Mouse (Mus musculus) small intestine, adult 2 months (tissue): ENCODE data around the gene Ccdc158. TPM values are rescaled to one million over a fixed set of nuclear protein-coding genes. Genes with fewer than 3 reads are reported as not detected.

Source experiments
- H3K27ac ChIP-seq: fragments of 200-500 bp; 2 replicates; pipeline ENCODE4 v1.5.1; 2012; ENCODE audit warnings: low read depth, low read length, control low read depth, inconsistent platforms; ENCODE audit not compliant: insufficient read depth
- H3K27me3 ChIP-seq: fragments of 200-500 bp; 2 replicates; pipeline ENCODE4 v1.6.1; 2012; ENCODE audit warnings: mild to moderate bottlenecking, moderate library complexity, low read length, inconsistent platforms; ENCODE audit not compliant: control insufficient read depth, insufficient read depth
- H3K36me3 ChIP-seq: fragments of 200-500 bp; 2 replicates; pipeline ENCODE4 v1.6.1; 2012; ENCODE audit warnings: mild to moderate bottlenecking, low read length, control low read depth, inconsistent platforms; ENCODE audit not compliant: control insufficient read depth, insufficient read depth
- H3K4me1 ChIP-seq: fragments of 200-500 bp; 2 replicates; pipeline ENCODE4 v1.6.1; 2012; ENCODE audit warnings: low read length, inconsistent platforms, mixed read lengths; ENCODE audit not compliant: control insufficient read depth, insufficient read depth, insufficient read length
- H3K4me3 ChIP-seq: fragments of 200-500 bp; 2 replicates; pipeline ENCODE4 v1.5.1; 2012; ENCODE audit warnings: low read depth, mild to moderate bottlenecking, control low read depth, inconsistent platforms, low read length, moderate library complexity
- CTCF ChIP-seq: fragments of 200-500 bp; IDR thresholded peaks from 2 replicates; pipeline ENCODE4 v1.5.1; 2012; ENCODE audit warnings: low read depth, mild to moderate bottlenecking, control low read depth, inconsistent platforms, low read length, moderate library complexity, mixed read lengths; ENCODE audit not compliant: insufficient replicate concordance, insufficient read length; ENCODE audit errors: extremely low read depth
- POLR2A ChIP-seq: fragments of 200-500 bp; IDR thresholded peaks from 2 replicates; pipeline ENCODE4 v1.6.1; 2012; ENCODE audit warnings: low read depth, mild to moderate bottlenecking, control low read depth, inconsistent platforms, low read length, moderate library complexity
- WGBS: fragments of 180-500 bp; shearing (Covaris S2); methylation state at CpG from one replicate; pipeline ENCODE4 v1.1.7; 2018; 5-methylcytosine and 5-hydroxymethylcytosine counted together
- polyA plus RNA-seq: library from polyadenylated mRNA; depleted of rRNA; stranded (reverse); fragments of >200 nt; gene quantifications from 2 replicates; pipeline ENCODE4 v1.2.3, GENCODE M21; 2012

The Ccdc158 gene
- polyA plus RNA-seq, 1 experiment: 0.03 TPM

- 1% methylated on average over 9 of the region's 9 CpGs for WGBS
Observed at GRCm38 (mm10) chr5:92675574-92675920, 476 bp upstream of the Ccdc158 start.

GRCm38 (mm10) chr5:92666860-92667259 lies 8.2 kb downstream of the Ccdc158 start:
- no peaks in the 10 kb centered on the region for H3K36me3 ChIP-seq
- H3K27me3 ChIP-seq: no peaks in the 10 kb centered on the region
- no peak overlapping the region for H3K4me3 ChIP-seq
- H3K4me1 ChIP-seq: no peaks in the 10 kb centered on the region
- WGBS: 70% methylated on average over 5 of the region's 5 CpGs
- TF ChIP-seq POLR2A (no peak), CTCF (no peak)
- H3K27ac ChIP-seq: no peak overlapping the region

More at GRCm38 (mm10) chr5:92675574-92675920, 476 bp upstream of the Ccdc158 start:
- peaks cover 3% of the 10 kb centered on the region; the same call in 1 of the 2 replicates for H3K4me1 ChIP-seq
- no peak overlapping the region for H3K27ac ChIP-seq
- TF ChIP-seq POLR2A: no peak
- no peak for TF ChIP-seq CTCF
- peak overlapping the region; percentile 49 for H3K4me3 ChIP-seq
- H3K27me3 ChIP-seq: no peaks in the 10 kb centered on the region
- no peaks in the 10 kb centered on the region for H3K36me3 ChIP-seq

DNA sequence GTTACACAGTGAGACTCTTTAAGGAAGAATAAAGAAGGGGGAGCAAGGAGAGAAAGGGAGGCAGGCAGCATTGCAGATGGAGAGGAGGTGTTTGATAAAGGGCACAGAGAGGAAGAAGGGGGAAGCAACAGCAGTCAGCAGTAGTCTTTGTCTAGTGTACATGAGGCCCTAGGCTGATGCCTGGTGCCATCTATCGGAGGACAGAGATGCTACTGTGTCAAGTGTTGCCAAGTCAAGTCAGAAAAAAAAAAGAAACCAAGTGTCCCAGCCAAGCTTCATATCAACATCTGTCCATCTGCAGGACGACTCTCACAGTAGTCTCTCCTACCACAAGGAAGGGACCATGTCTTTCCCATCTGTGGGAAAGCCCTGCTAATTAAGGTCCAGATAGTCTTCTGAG lies 10.8 kb downstream of the Ccdc158 start:
- H3K27ac ChIP-seq: no peak overlapping the region
- H3K4me1 ChIP-seq: no peaks in the 10 kb centered on the region
- WGBS: 71% methylated on average over 2 of the region's 2 CpGs
- H3K4me3 ChIP-seq: no peak overlapping the region
- H3K36me3 ChIP-seq: no peaks in the 10 kb centered on the region
- H3K27me3 ChIP-seq: no peaks in the 10 kb centered on the region
- TF ChIP-seq CTCF: no peak
- TF ChIP-seq POLR2A: no peak

DNA sequence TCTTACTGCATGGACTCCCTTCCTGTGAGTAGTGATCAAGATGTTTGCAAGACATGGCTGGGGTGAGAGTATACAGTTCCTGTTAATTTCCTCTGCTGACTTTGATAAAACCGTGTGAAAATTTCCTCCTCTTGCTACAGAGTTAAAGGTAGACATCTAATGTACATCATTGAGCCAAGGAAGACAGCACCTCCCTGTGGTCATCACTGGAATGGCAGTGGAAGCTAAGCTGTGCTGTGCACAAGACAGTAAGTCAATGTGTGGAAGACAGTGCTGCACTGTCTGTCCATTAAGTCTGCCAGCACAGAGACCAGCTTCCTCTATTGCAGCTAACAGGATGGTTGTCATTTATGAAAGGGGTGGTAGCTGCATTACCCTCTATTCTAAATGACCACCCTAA lies 18.8 kb downstream of the Ccdc158 start:
- Histone ChIP-seq H3K4me3 (no peak overlapping the region), H3K27me3 (no peaks in the 10 kb centered on the region), H3K36me3 (no peaks in the 10 kb centered on the region), H3K4me1 (peaks cover 2% of the 10 kb centered on the region; the same call in 1 of the 2 replicates), H3K27ac (no peak overlapping the region)
- 0% methylated on average over 1 of the region's 1 CpGs for WGBS
- no peak for TF ChIP-seq POLR2A
- TF ChIP-seq CTCF: peak; percentile 63; the same call in 1 of the 2 replicates

GRCm38 (mm10) chr5:92640861-92641260 lies 34.2 kb downstream of the Ccdc158 start:
- Histone ChIP-seq H3K27ac (no peak overlapping the region), H3K36me3 (no peaks in the 10 kb centered on the region), H3K27me3 (no peaks in the 10 kb centered on the region), H3K4me1 (no peaks in the 10 kb centered on the region), H3K4me3 (no peak overlapping the region)
- WGBS: 56% methylated on average over 3 of the region's 3 CpGs
- TF ChIP-seq POLR2A: no peak
- TF ChIP-seq CTCF: no peak

DNA sequence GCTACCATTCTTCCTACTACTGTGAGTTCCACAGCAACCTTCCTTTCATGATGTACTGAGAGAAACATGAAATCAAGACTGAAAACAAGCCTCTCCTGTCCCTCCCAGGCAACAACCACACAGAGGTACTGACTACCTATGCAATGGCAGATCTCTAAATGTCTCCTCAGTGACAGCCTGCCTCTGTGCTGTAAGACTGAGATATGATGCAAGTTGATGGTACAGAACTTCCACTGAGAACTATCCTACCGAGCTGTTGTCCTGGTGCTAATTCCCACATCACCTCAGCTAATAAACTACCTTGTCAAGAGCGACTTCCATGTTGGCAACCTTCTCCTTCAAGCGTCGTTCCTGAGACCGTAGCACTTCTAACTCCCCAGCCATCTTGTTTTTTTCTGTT lies 39.2 kb downstream of the Ccdc158 start:
- H3K36me3 ChIP-seq: no peaks in the 10 kb centered on the region
- H3K27ac ChIP-seq: no peak overlapping the region
- no peaks in the 10 kb centered on the region for H3K4me1 ChIP-seq
- no peak for TF ChIP-seq POLR2A
- TF ChIP-seq CTCF: no peak
- no peaks in the 10 kb centered on the region; the same call in 1 of the 2 replicates for H3K27me3 ChIP-seq
- no peak overlapping the region for H3K4me3 ChIP-seq
- WGBS: 89% methylated on average over 5 of the region's 5 CpGs

DNA sequence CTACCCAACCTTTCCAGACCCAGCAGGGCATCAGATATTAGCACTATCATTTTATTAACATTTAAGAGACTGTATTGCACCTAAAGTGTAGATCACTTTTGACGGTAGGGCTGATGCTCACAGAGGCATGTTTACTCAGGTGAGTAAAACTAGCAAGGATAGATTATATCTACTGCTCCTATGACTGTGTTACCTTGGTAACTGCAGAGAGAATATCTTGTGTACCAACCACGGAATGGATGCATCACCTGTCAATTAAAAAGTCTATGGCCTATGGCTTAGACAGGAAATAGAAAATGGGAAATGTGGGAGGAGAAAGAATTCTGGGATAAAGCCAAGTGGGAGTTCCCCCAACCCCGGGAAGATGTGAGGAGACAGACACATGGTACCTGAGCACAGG lies 40.2 kb downstream of the Ccdc158 start:
- H3K27ac ChIP-seq: no peak overlapping the region
- H3K4me3 ChIP-seq: no peak overlapping the region
- 38% methylated on average over 3 of the region's 3 CpGs for WGBS
- H3K4me1 ChIP-seq: no peaks in the 10 kb centered on the region
- H3K27me3 ChIP-seq: no peaks in the 10 kb centered on the region; the same call in 1 of the 2 replicates
- H3K36me3 ChIP-seq: no peaks in the 10 kb centered on the region
- TF ChIP-seq POLR2A: no peak
- no peak for TF ChIP-seq CTCF

DNA sequence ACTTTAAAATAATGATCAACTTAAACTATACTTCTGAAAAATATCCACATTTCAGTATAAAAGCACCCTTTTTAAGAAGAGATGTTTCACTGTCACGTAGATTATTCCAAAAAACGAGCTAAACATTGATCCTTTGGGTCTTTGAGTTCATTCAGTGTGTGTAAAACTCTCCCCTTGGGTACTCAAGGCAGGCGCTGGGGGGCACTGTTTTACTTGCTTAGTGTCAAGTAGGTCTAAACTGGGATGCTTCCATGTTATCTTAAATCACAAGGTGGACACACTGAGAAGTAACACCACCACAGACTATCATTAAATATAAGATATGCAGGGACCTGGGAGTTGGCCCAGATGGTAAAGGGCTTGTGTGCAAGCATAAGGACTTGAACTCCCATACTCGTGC lies 41.5 kb downstream of the Ccdc158 start:
- H3K36me3 ChIP-seq: no peaks in the 10 kb centered on the region
- H3K27me3 ChIP-seq: no peaks in the 10 kb centered on the region; the same call in 1 of the 2 replicates
- TF ChIP-seq CTCF: no peak
- TF ChIP-seq POLR2A: no peak
- no peak overlapping the region for H3K4me3 ChIP-seq
- H3K4me1 ChIP-seq: no peaks in the 10 kb centered on the region
- H3K27ac ChIP-seq: no peak overlapping the region
- 66% methylated on average over 4 of the region's 4 CpGs for WGBS
